Mouse (Mus musculus): Measurements from ENCODE around the gene Bmi1.

GRCm38 (mm10) chr2:18694611-18694950, 17.8 kb downstream of the Bmi1 start:
- no peak for TF ChIP-seq POLR2AphosphoS2 (IDR thresholded peaks at IDR 0.05; ENCODE audit: insufficient read length, low read depth)
- no peak for TF ChIP-seq MYOG (IDR thresholded peaks at IDR 0.05; ENCODE audit: control insufficient read depth in 1 of 3, insufficient read depth in 1 of 3, insufficient read length in 2 of 3, low read depth in 2 of 3)
- TF ChIP-seq REST (IDR thresholded peaks at IDR 0.05; ENCODE audit: insufficient read depth, insufficient read length), result no peak
- TF ChIP-seq POLR2A (IDR thresholded peaks at IDR 0.05; ENCODE audit: insufficient read length, low read depth), result no peak
- no peak for TF ChIP-seq USF1 (IDR thresholded peaks at IDR 0.05; ENCODE audit: low read depth)
- no peak for TF ChIP-seq MAX (IDR thresholded peaks at IDR 0.05; ENCODE audit: low read depth)
- no peak for TF ChIP-seq CEBPB (IDR thresholded peaks at IDR 0.05; ENCODE audit: insufficient read depth, poor library complexity, severe bottlenecking)
- TF ChIP-seq SRF (IDR thresholded peaks at IDR 0.05; ENCODE audit: control insufficient read depth, insufficient read length, low read depth), result no peak
- no peak for TF ChIP-seq E2F4 (IDR thresholded peaks at IDR 0.05; ENCODE audit: insufficient read depth)
- TF ChIP-seq TCF3 (IDR thresholded peaks at IDR 0.05; ENCODE audit: insufficient read length, low read depth), result no peak
- TF ChIP-seq TCF12 (IDR thresholded peaks at IDR 0.05; ENCODE audit: insufficient read depth, poor library complexity, severe bottlenecking), result no peak

Measured in myocyte (in vitro differentiated cells).